Mouse (Mus musculus) small intestine, adult 2 months (tissue): ENCODE results near the gene Krt33b. TPM values are rescaled to one million over a fixed set of nuclear protein-coding genes. Genes with fewer than 3 reads are reported as not detected.

Source experiments
- H3K27ac ChIP-seq: fragments of 200-500 bp; 2 replicates; pipeline ENCODE4 v1.5.1; 2012; ENCODE audit warnings: low read depth, low read length, control low read depth, inconsistent platforms; ENCODE audit not compliant: insufficient read depth
- H3K27me3 ChIP-seq: fragments of 200-500 bp; 2 replicates; pipeline ENCODE4 v1.6.1; 2012; ENCODE audit warnings: mild to moderate bottlenecking, moderate library complexity, low read length, inconsistent platforms; ENCODE audit not compliant: control insufficient read depth, insufficient read depth
- H3K36me3 ChIP-seq: fragments of 200-500 bp; 2 replicates; pipeline ENCODE4 v1.6.1; 2012; ENCODE audit warnings: mild to moderate bottlenecking, low read length, control low read depth, inconsistent platforms; ENCODE audit not compliant: control insufficient read depth, insufficient read depth
- H3K4me1 ChIP-seq: fragments of 200-500 bp; 2 replicates; pipeline ENCODE4 v1.6.1; 2012; ENCODE audit warnings: low read length, inconsistent platforms, mixed read lengths; ENCODE audit not compliant: control insufficient read depth, insufficient read depth, insufficient read length
- H3K4me3 ChIP-seq: fragments of 200-500 bp; 2 replicates; pipeline ENCODE4 v1.5.1; 2012; ENCODE audit warnings: low read depth, mild to moderate bottlenecking, control low read depth, inconsistent platforms, low read length, moderate library complexity
- CTCF ChIP-seq: fragments of 200-500 bp; IDR thresholded peaks from 2 replicates; pipeline ENCODE4 v1.5.1; 2012; ENCODE audit warnings: low read depth, mild to moderate bottlenecking, control low read depth, inconsistent platforms, low read length, moderate library complexity, mixed read lengths; ENCODE audit not compliant: insufficient replicate concordance, insufficient read length; ENCODE audit errors: extremely low read depth
- POLR2A ChIP-seq: fragments of 200-500 bp; IDR thresholded peaks from 2 replicates; pipeline ENCODE4 v1.6.1; 2012; ENCODE audit warnings: low read depth, mild to moderate bottlenecking, control low read depth, inconsistent platforms, low read length, moderate library complexity
- WGBS: fragments of 180-500 bp; shearing (Covaris S2); methylation state at CpG from one replicate; pipeline ENCODE4 v1.1.7; 2018; 5-methylcytosine and 5-hydroxymethylcytosine counted together
- polyA plus RNA-seq: library from polyadenylated mRNA; depleted of rRNA; stranded (reverse); fragments of >200 nt; gene quantifications from 2 replicates; pipeline ENCODE4 v1.2.3, GENCODE M21; 2012

Gene Krt33b
- polyA plus RNA-seq, 1 experiment, result not detected

GRCm38 (mm10) chr11:99993620-99994383, 35.9 kb downstream of the Krt33b start, which contains the start of gene Krtap17-1:
Gene Krtap17-1 (minus strand): TSS chr11:99993994.
- no peak for TF ChIP-seq CTCF
- no peak for TF ChIP-seq POLR2A
- Histone ChIP-seq H3K4me3 (no peak within 1 kb of the TSS), H3K27me3 (peaks cover 6% of the 10 kb centered on the region), H3K36me3 (no peaks in the 10 kb centered on the region), H3K27ac (no peak within 1 kb of the TSS), H3K4me1 (no peaks in the 10 kb centered on the region)
- 11% methylated on average over 22 of the region's 26 CpGs for WGBS

- 71% methylated on average over 3 of the region's 3 CpGs for WGBS
- TF ChIP-seq CTCF (no peak), POLR2A (no peak)
- H3K4me3 ChIP-seq, result no peak overlapping the region
- no peak overlapping the region for H3K27ac ChIP-seq
- H3K36me3 ChIP-seq, result no peaks in the 10 kb centered on the region
- no peaks in the 10 kb centered on the region for H3K4me1 ChIP-seq
- H3K27me3 ChIP-seq, result peaks cover 6% of the 10 kb centered on the region
Observed at GRCm38 (mm10) chr11:99990571-99990970, 39.1 kb downstream of the Krt33b start.

- no peaks in the 10 kb centered on the region for H3K36me3 ChIP-seq
- H3K4me3 ChIP-seq, result no peak overlapping the region
- H3K27ac ChIP-seq, result no peak overlapping the region
- H3K27me3 ChIP-seq, result peaks cover 6% of the 10 kb centered on the region
- H3K4me1 ChIP-seq, result no peaks in the 10 kb centered on the region
- WGBS, result 81% methylated on average over 6 of the region's 6 CpGs
- TF ChIP-seq POLR2A, result no peak
- no peak for TF ChIP-seq CTCF
Observed at GRCm38 (mm10) chr11:99989881-99990405, 39.7 kb downstream of the Krt33b start.

DNA sequence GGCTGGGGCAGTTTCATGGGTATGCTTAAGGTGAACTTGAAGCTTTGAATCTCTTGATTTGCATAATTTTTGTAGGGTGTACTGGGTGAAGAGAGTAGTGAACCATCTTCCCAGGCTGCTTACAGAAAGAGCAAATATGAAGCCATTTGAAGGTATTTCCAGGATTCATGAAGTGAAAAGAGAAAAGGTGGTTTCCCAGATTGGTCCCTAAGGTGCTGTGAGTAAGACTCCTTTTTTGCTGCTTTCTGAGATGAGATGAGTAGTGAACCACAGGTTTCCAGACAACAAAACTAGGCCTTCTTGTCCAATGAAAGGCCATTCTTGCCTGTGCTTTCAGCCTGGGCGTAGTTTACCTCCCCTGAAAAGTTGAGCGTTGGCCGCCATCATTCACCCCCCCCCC, 41.1 kb downstream of the Krt33b start:
- WGBS, result 88% methylated on average over 3 of the region's 3 CpGs
- H3K4me3 ChIP-seq, result no peak overlapping the region
- TF ChIP-seq POLR2A (no peak), CTCF (no peak)
- peaks cover 4% of the 10 kb centered on the region for H3K27me3 ChIP-seq
- H3K36me3 ChIP-seq, result no peaks in the 10 kb centered on the region
- no peaks in the 10 kb centered on the region for H3K4me1 ChIP-seq
- no peak overlapping the region for H3K27ac ChIP-seq

- no peaks in the 10 kb centered on the region for H3K36me3 ChIP-seq
- no peaks in the 10 kb centered on the region for H3K27me3 ChIP-seq
- 66% methylated on average over 8 of the region's 8 CpGs for WGBS
- no peak within 1 kb of the TSS for H3K4me3 ChIP-seq
- TF ChIP-seq POLR2A (no peak), CTCF (no peak)
- no peak within 1 kb of the TSS for H3K27ac ChIP-seq
- no peaks in the 10 kb centered on the region for H3K4me1 ChIP-seq
Observed at GRCm38 (mm10) chr11:99986180-99986647, 43.5 kb downstream of the Krt33b start, which contains the start of gene Krtap16-1. Gene Krtap16-1 (minus strand): TSS chr11:99986597.

DNA sequence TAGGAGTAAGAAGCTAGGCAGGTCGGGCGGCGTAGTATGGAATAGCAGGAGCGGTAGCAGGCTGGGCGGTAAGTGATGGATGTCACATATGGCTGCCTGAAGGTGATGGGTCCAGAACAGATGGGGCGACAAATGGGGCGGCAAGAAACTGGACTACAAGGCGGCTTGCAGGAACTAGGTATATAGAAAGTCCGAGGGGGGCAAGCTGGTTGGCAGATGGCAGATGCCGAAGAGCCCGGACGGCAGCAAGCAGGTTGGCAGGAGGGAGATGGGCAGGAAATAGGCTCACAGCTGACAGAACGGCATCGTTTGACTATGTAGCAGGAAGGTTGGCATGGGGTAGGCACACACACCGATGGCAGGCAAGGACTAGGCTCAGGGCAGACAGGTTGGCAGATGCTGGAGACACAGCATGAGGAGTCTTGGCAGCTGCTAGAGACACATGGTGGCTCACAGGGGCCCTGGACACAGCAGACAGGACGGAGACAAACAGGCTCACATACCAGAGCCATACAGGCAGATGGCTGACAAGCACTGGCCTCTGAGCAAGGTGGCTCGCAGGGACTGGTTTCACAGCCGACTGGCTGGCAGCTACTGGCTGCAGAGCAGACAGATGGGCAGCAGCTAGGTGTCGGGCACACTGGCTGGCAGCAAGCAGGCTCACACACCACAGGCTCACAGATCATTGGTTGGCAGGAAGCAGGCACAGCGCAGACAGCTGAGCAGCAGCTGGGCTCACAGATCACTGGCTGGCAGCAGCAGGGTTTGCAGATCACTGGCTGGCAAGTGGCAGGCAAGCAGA, 44.2 kb downstream of the Krt33b start:
- WGBS, result 73% methylated on average over 20 of the region's 20 CpGs

More for the DNA sequence above, 44.2 kb downstream of the Krt33b start:
- Histone ChIP-seq H3K36me3 (no peaks in the 10 kb centered on the region), H3K4me1 (no peaks in the 10 kb centered on the region), H3K27me3 (no peaks in the 10 kb centered on the region), H3K4me3 (no peak overlapping the region), H3K27ac (no peak overlapping the region)
- no peak for TF ChIP-seq CTCF
- TF ChIP-seq POLR2A, result no peak
